Mouse (Mus musculus) ovary, postnatal 10 days (tissue): ENCODE measurements around the gene Ccnd1.
"Not testable (repeated sequence)": the region's sequence is repeated elsewhere in the genome, so short reads cannot be mapped to it uniquely, and the experiment has no call there.

Experiments used
- DNase-seq: peaks from one replicate; pipeline ENCODE4 v3.0.0; 2022; ENCODE audit warnings: low spot score

Ccnd1 gene

DNA sequence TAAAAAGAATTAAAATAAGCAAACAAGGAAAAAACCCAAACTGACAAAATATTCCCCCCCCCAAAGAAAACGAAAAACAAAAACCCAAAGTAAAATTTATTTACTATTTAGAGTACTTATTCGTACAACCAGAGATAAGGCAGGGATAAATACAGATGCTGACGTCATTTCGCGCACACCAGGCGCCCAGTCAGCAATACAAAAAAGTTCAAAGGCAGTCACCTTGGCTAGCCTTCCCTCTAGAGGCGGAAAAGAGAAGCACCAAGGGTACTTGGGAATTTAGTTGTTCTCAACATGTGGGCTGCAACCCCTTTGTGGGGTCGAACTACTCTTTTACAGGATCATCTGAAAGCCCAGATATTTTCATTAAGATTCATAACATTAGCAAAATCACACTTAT, 31.9 kb downstream of the Ccnd1 start:
- no peak for DNase-seq

DNA sequence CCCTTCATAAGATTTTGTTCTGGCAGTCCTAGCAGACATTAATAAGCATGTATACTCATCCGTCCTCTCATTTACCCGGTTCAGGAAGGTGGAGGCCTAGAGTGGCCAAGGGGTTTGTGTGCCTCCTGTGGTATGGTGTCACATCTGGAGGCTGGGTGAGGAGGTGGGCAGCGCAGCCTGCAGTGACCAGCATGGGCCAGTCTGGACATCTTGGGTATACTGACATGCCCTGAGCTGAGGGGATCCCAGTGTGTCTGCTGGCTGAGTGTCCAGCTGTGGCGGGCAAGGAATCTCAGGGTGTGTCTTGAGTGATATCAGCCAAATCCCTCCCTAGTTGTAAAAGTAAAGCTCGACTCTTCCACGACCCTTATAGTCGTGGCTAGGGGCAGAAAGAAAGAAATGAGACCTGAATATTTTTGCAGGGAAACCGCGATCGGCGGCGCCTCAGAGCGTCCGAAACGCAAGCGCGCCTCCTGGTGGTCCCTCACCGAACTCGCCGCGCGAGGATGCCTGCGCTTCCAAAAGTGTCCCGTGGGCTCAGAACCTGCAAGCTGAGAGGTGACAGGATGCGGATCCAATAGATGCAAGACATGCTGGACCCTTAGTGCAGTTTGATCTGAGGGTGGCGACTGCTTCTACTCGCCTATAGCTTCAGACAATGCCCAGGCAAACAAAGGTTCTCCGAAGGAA, 32.9 kb downstream of the Ccnd1 start:
- no peak for DNase-seq

GRCm38 (mm10) chr7:144905514-144905913, 34.2 kb downstream of the Ccnd1 start:
- DNase-seq: not testable (repeated sequence)

DNA sequence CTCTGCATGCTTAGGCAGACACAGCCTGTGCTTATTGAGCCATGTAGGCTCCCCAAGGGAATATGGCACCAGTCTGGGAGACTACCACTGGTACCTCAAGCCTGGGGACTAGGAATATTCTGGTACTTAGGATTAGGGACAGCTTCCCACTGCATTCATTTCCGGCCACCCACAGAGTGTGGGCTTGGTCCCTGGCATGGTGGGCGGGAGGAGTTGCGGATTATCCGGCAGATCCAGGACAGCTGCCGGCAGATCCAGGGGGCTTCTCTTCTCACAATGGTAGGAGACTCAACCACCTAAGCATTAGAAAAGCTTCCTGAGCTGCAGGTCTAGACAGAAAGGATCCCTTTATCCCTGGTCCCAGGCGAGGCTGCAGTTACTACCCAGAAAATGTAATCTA, 41.2 kb downstream of the Ccnd1 start:
- no peak for DNase-seq

GRCm38 (mm10) chr7:144896294-144897218, 43.2 kb downstream of the Ccnd1 start, which contains the start of gene Fgf15:
TSS of gene Fgf15 (plus strand) at chr7:144896531.
- DNase-seq: no peak

GRCm38 (mm10) chr7:144895305-144896111, 44.2 kb downstream of the Ccnd1 start:
- DNase-seq: peak; percentile 27

DNA sequence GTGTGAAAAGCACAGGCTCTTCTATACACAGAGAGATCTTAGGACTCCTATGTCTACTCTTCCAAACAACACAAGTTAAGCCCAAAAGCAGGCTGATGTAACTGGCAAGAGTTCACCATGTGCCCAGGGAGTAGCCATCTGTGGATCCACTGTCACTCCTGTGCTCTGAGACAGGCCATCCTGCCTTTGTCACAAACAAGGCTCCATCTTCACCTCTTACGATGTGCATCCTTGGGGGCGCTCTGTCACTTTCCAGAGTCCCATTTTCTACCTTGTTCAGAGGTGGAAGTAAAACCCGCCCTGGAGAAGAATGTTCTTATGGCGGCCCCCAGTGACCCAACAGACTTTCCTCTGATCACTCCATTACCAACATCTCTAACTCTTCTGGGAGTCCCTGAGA, 45.0 kb downstream of the Ccnd1 start:
- DNase-seq: no peak

GRCm38 (mm10) chr7:144894191-144894590, 45.5 kb downstream of the Ccnd1 start:
- no peak for DNase-seq

GRCm38 (mm10) chr7:144892322-144892721, 47.4 kb downstream of the Ccnd1 start:
- DNase-seq: no peak

DNA sequence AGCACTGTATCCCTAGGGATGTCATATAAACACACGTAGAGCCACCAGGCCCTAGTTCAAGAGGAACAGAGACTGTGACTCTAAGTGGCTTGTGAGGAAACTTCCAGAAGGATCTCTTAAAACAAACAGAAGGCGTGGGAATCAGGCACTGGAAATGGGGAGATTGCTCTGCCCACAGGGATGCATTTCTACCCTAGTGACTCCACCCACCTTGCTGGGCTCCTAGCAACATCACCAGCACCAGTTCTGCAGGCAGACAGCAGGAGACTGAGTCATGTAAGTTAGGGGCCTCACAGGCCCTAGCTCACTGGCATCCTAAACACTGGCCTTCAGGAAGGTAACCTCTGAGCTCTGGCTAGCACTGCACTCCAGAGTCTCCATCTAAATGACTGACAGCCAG, 47.9 kb downstream of the Ccnd1 start:
- DNase-seq: no peak

DNA sequence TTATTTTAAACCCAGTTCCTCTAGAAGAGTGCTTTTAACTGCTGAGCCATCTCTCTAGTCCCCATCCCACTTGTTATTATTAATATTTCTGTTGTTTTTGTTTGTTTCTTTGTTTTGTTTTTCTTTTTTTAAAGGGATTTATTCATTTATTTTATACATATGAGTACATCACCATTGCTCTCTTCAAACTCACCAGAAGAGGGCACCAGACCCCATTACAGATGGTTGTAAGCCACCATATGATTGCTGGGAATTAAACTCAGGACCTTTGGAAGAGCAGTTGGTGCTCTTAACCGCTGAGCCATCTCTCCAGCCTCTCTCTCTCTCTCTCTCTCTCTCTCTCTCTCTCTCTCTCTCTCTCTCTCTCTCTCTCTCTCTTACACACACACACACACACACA, 49.1 kb downstream of the Ccnd1 start:
- DNase-seq: not testable (repeated sequence)

- DNase-seq: no peak
Measured at GRCm38 (mm10) chr7:144888564-144889299, 51.0 kb downstream of the Ccnd1 start.

GRCm38 (mm10) chr7:144887672-144888071, 52.1 kb downstream of the Ccnd1 start:
- DNase-seq: no peak

DNA sequence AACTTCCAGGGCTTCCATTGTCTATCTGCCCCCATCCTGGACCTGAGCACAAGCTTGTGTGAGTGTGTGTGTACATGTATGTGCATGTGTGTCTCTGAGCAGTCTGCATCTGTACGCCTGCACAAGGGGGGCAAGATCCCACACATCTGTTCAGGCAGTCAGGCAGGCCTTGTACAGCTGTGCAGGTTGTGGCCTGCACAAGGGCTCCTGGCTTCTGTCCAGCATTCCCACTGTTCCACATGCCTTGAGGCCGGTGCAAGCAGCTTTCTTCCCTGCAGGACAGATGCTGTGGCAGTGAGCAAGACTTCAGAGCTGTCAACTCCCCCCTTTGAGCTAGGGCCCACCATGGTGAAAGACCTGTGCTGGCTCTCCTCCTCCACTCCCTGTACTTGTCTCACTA, 56.6 kb downstream of the Ccnd1 start:
- no peak for DNase-seq
